Mouse (Mus musculus) limb, embryonic 12.5 days (tissue): ENCODE measurements around the gene Rras. TPM values are rescaled to one million over a fixed set of nuclear protein-coding genes. Genes with fewer than 3 reads are reported as not detected.
A peak's percentile ranks its signal among the peaks of the same experiment; 100 is the strongest.

Experiments used
- ATAC-seq: fragments of 200-750 bp; cut with Nextera tagmentation; 2 replicates; pipeline ENCODE4 v1.8.0; 2017; ENCODE audit warnings: low read depth, moderate TSS enrichment; ENCODE audit not compliant: insufficient number of reproducible peaks, insufficient read depth, low FRiP score, low TSS enrichment
- H3K27ac ChIP-seq: fragments of 300-500 bp; sonication (generic); 2 replicates; pipeline ENCODE4 v1.5.1; 2016; ENCODE audit warnings: mild to moderate bottlenecking, moderate library complexity
- H3K27me3 ChIP-seq: fragments of 300-500 bp; sonication (generic); 2 replicates; pipeline ENCODE4 v1.6.1; 2016; ENCODE audit warnings: mild to moderate bottlenecking, moderate library complexity
- H3K36me3 ChIP-seq: fragments of 300-500 bp; sonication (generic); 2 replicates; pipeline ENCODE4 v1.6.1; 2016; ENCODE audit warnings: mild to moderate bottlenecking, moderate library complexity
- H3K4me1 ChIP-seq: fragments of 300-500 bp; sonication (generic); replicated peaks from 2 replicates; pipeline ENCODE4 v1.6.1; 2016
- H3K4me2 ChIP-seq: fragments of 300-500 bp; sonication (generic); 2 replicates; pipeline ENCODE4 v1.6.1; 2016; ENCODE audit warnings: mild to moderate bottlenecking, moderate library complexity
- H3K4me3 ChIP-seq: fragments of 300-500 bp; sonication (generic); replicated peaks from 2 replicates; pipeline ENCODE4 v1.5.1; 2016; ENCODE audit warnings: mild to moderate bottlenecking
- H3K9ac ChIP-seq: fragments of 300-500 bp; sonication (generic); replicated peaks from 2 replicates; pipeline ENCODE4 v1.6.1; 2016; ENCODE audit warnings: mild to moderate bottlenecking, moderate library complexity
- H3K9me3 ChIP-seq: fragments of 300-500 bp; sonication (generic); 2 replicates; pipeline ENCODE4 v1.6.1; 2016; ENCODE audit warnings: mild to moderate bottlenecking, moderate library complexity
- whole genome bisulfite sequencing: fragments of 180-500 bp; shearing (Covaris S2); methylation state at CpG from one replicate; pipeline ENCODE4 v1.1.7; 2016; 5-methylcytosine and 5-hydroxymethylcytosine counted together
- polyA plus RNA-seq: library from polyadenylated mRNA; unstranded; fragments of >200 nt; fragmentation: Nextera tagmentation; extraction: Ambion mirVana; gene quantifications from 2 replicates; pipeline ENCODE4 v1.2.1, GENCODE M21; 2016

Gene Rras
- polyA plus RNA-seq, 1 experiment from 2014 or later: 20.8 TPM

DNA sequence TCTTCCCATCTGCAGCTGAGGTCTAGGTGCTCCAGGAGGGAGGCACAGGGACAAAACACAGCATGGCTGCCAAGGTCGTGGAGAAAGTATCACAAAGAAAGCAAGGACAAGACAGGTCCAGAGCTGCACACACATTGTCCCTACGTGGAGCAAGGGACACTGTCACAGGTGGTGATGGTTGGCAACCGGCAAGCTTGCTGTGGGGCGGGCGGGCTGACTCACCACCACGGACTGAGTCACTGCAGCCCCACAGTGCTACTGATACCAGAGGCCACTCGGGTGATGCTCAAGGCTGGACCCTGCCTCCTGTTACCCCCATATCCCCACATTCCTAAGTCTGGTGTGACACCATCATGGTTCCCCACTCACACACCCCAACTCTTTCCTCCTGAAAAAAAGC, 15.3 kb upstream of the Rras start:
- Histone ChIP-seq H3K9me3 (no peaks in the 10 kb centered on the region), H3K4me3 (no peak overlapping the region), H3K4me2 (no peak overlapping the region), H3K27ac (no peak overlapping the region), H3K27me3 (no peaks in the 10 kb centered on the region), H3K9ac (no peak overlapping the region), H3K36me3 (peaks cover 83% of the 10 kb centered on the region), H3K4me1 (peaks cover 29% of the 10 kb centered on the region)
- WGBS: 91% methylated on average over 7 of the region's 7 CpGs
- ATAC-seq: no peak

DNA sequence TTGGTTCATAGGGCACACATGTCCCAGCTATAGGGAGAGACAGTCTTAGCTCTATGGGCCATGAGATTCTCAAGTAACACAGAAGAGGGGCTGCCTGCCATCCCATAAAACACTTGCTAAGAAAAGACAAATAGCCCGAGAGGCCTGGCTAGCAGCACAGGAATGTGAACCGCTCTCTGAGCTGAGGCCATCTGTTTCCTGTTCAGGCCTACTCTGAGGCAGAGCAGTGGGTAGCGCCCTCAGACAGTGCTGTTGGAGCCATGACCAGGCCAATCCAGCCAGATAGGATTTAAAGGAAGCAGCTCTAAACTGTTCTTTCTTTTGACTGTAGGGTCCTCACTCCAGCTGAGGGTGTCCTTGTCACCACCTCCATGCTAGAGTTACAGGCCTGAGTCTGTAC, 13.2 kb upstream of the Rras start:
- Histone ChIP-seq H3K4me1 (peaks cover 15% of the 10 kb centered on the region; the same call in 1 of the 2 replicates), H3K27me3 (no peaks in the 10 kb centered on the region), H3K4me3 (no peak overlapping the region), H3K36me3 (peaks cover 100% of the 10 kb centered on the region), H3K9me3 (no peaks in the 10 kb centered on the region), H3K9ac (no peak overlapping the region), H3K4me2 (no peak overlapping the region), H3K27ac (peak overlapping the region; percentile 69)
- 47% methylated on average over 3 of the region's 3 CpGs for WGBS
- ATAC-seq: no peak

DNA sequence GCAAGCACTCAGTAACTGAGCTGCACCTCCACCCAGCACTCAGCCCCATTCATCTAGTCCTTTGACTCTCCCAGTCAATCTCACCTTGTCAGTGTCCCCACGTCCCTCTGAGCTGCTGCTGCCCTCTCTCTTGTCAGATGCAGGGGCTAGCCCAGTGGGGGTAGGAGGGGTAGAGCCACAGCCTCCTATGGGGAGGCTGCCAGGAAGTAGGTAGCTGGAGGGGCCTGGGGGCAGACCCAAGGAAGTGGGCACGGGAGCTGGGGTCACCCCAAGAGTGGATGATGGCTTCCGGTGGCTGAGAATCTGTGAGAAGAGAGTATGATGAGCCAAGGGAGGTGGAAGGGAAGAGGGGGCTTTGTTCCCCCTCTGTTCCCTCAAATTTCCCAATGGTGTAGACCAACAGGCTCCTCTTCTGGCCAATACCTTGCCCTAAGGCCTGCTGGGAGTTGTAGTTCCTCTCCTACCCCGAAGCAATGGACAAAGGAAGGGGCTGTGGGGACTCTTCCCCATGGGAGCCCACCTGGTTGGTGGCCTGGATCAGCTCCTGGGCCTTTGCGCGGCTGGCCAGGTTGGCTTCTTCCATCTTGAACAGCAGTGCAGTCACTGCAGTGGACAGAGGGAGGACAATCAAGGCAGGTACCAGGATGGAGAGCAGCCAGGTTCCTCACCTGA, 12.3 kb upstream of the Rras start:
- H3K27ac ChIP-seq: peak overlapping the region; percentile 66
- H3K4me1 ChIP-seq: peaks cover 10% of the 10 kb centered on the region; the same call in 1 of the 2 replicates
- H3K36me3 ChIP-seq: peaks cover 100% of the 10 kb centered on the region
- H3K4me3 ChIP-seq: no peak overlapping the region
- ATAC-seq: no peak
- 0 out of 2 replicates have a peak overlapping the region, but pooled peaks have one; percentile 34 for H3K9ac ChIP-seq
- no peak overlapping the region for H3K4me2 ChIP-seq
- no peaks in the 10 kb centered on the region for H3K27me3 ChIP-seq
- WGBS: 89% methylated on average over 6 of the region's 6 CpGs
- H3K9me3 ChIP-seq: no peaks in the 10 kb centered on the region

DNA sequence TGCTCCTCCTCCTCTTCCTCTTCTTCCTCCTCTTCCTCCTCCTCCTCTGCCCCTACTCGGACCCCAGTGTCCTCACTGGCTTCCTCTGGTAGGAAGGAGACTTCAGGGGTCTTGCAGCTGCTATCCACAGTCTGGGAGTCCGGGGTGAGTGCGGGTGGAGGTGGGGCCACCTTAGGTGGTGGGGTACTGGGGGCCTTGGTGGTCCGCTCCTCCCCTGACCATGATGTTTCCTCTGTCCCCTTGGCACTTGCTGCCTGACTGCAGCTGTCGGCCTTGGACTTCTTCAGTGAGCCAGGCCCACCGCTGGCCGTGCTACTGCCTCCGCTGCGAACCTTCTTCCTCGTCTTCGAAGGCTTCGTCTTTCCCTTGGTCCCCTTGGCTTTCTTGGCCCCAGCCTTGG, 11.3 kb upstream of the Rras start:
- Histone ChIP-seq H3K9me3 (no peaks in the 10 kb centered on the region), H3K4me2 (no peak overlapping the region), H3K4me3 (no peak overlapping the region), H3K27me3 (no peaks in the 10 kb centered on the region), H3K4me1 (peaks cover 10% of the 10 kb centered on the region; the same call in 1 of the 2 replicates), H3K9ac (no peak overlapping the region), H3K36me3 (peaks cover 100% of the 10 kb centered on the region), H3K27ac (no peak overlapping the region)
- no peak for ATAC-seq
- 98% methylated on average over 12 of the region's 12 CpGs for WGBS

DNA sequence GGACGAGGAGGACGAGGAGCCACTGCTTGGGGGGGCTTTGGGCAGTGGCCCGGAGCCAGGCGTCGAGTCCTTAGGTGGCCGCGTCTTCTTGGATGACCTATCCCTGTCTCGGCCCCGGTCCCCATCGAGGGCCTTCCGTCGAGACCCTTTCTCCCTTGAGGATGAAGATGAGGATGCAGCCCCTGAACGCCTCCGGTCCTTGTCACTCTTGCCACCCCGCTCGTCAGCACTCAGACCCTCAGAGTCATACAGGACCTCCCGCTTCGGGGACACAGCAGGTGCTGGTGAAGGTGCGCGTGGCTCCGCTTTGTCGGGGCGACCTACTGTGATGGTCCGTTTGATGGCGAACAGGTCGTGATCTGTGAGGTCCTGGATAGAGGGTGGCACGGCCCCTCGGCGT, 10.6 kb upstream of the Rras start:
- no peak overlapping the region for H3K9ac ChIP-seq
- H3K4me2 ChIP-seq: no peak overlapping the region
- 96% methylated on average over 29 of the region's 29 CpGs for WGBS
- H3K27ac ChIP-seq: no peak overlapping the region
- no peak for ATAC-seq
- H3K27me3 ChIP-seq: no peaks in the 10 kb centered on the region
- H3K9me3 ChIP-seq: no peaks in the 10 kb centered on the region
- no peak overlapping the region for H3K4me3 ChIP-seq
- peaks cover 100% of the 10 kb centered on the region for H3K36me3 ChIP-seq
- H3K4me1 ChIP-seq: peaks cover 10% of the 10 kb centered on the region; the same call in 1 of the 2 replicates

DNA sequence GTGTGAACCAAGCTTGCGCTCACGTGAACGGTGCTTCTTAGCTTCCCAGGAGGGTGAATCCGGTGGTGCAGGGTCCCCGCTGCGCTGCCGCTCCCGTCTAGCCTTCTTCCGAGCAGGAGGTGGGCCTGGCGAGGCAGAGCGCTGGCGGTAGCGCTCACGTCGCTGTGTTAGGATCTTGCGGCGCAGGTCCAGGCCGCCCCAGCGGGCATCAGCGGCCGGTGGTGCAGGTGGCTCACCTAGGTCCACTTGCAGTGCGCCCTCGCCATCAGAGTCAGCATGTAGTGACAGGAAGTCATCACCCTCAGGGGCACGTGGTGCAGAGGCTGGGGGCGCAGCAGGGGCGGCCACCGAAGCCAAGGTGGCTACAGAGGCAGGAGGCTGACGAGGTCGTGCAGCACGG, 9.9 kb upstream of the Rras start:
- Histone ChIP-seq H3K9me3 (no peaks in the 10 kb centered on the region), H3K9ac (no peak overlapping the region), H3K27ac (no peak overlapping the region), H3K4me2 (no peak overlapping the region), H3K4me3 (no peak overlapping the region), H3K27me3 (no peaks in the 10 kb centered on the region), H3K36me3 (peaks cover 100% of the 10 kb centered on the region), H3K4me1 (peaks cover 10% of the 10 kb centered on the region; the same call in 1 of the 2 replicates)
- ATAC-seq: no peak
- 96% methylated on average over 30 of the region's 30 CpGs for WGBS

DNA sequence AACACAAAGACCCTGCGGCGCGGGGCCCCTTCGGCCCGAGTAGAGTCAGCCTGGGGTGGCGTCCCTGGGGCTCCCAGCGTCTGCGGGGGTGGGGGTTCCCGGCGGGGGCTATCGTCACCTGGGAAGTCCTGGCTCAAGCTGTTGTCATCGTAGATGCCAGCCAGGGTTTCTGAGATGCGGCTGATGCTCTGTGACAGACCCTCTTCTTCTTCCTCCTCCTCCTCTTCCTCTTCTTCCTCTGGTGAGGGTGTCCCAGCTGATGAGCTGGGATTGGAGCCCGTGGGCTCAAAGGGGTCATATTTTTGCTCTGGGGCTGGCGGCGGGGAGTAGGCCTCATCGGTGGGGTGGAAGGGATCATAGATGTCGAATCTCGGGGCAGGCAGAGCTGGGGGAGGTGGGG, 9.3 kb upstream of the Rras start:
- Histone ChIP-seq H3K4me3 (no peak overlapping the region), H3K4me1 (peaks cover 10% of the 10 kb centered on the region; the same call in 1 of the 2 replicates)
- WGBS: 95% methylated on average over 19 of the region's 19 CpGs

DNA sequence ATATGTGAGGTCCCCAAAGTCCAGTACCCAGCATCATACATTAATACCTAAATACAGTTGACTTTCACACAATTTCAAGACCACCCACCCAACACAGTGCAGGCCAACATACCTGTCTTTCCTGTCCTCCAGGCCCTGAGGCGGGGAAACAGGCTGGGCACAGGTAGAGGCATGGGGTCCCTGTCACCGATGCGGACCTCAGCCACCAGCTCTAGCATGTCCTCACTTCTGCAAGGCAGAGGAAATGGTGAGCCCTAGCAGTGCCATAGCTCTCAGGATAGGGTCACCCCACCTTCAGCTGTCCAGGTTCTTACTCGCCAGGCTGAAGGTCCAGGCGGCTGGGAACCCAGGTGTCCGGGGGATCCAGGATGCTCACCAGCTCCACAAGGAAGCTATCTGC, 5.8 kb upstream of the Rras start:
- no peak overlapping the region for H3K9ac ChIP-seq
- no peak for ATAC-seq
- no peak overlapping the region for H3K27ac ChIP-seq
- 92% methylated on average over 6 of the region's 6 CpGs for WGBS
- no peaks in the 10 kb centered on the region for H3K27me3 ChIP-seq
- no peak overlapping the region for H3K4me2 ChIP-seq
- H3K4me1 ChIP-seq: peaks cover 15% of the 10 kb centered on the region
- no peaks in the 10 kb centered on the region for H3K9me3 ChIP-seq
- H3K36me3 ChIP-seq: peaks cover 71% of the 10 kb centered on the region
- no peak overlapping the region for H3K4me3 ChIP-seq

More for the DNA sequence above, 9.3 kb upstream of the Rras start:
- ATAC-seq: no peak
- no peak overlapping the region for H3K4me2 ChIP-seq
- no peaks in the 10 kb centered on the region for H3K9me3 ChIP-seq
- H3K27ac ChIP-seq: no peak overlapping the region
- H3K9ac ChIP-seq: no peak overlapping the region
- peaks cover 100% of the 10 kb centered on the region for H3K36me3 ChIP-seq
- no peaks in the 10 kb centered on the region for H3K27me3 ChIP-seq

DNA sequence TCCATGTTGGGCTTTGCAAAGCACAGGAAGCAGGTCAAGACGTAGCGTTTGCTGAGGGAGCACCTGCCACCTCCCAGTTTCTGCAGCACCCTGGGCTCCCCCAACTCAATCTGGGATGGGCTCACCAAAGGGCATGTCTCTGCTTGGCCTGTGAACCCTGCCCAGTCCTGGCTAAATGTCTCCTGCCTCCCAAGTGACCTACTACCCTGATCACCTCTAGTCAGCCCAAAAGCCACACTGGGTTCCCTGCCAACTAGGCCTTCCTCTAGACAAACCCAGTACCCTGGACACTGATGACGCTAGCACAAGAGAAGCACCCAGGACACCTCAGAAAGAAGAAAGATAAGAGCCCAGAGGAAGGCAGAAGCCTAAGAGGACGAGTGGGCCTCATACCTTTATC, 4.9 kb upstream of the Rras start:
- H3K9me3 ChIP-seq: no peaks in the 10 kb centered on the region
- H3K4me2 ChIP-seq: no peak overlapping the region
- H3K27ac ChIP-seq: no peak overlapping the region
- ATAC-seq: no peak
- H3K4me1 ChIP-seq: peaks cover 17% of the 10 kb centered on the region
- no peaks in the 10 kb centered on the region for H3K27me3 ChIP-seq
- 86% methylated on average over 4 of the region's 4 CpGs for WGBS
- no peak overlapping the region for H3K4me3 ChIP-seq
- H3K36me3 ChIP-seq: peaks cover 62% of the 10 kb centered on the region
- no peak overlapping the region for H3K9ac ChIP-seq

DNA sequence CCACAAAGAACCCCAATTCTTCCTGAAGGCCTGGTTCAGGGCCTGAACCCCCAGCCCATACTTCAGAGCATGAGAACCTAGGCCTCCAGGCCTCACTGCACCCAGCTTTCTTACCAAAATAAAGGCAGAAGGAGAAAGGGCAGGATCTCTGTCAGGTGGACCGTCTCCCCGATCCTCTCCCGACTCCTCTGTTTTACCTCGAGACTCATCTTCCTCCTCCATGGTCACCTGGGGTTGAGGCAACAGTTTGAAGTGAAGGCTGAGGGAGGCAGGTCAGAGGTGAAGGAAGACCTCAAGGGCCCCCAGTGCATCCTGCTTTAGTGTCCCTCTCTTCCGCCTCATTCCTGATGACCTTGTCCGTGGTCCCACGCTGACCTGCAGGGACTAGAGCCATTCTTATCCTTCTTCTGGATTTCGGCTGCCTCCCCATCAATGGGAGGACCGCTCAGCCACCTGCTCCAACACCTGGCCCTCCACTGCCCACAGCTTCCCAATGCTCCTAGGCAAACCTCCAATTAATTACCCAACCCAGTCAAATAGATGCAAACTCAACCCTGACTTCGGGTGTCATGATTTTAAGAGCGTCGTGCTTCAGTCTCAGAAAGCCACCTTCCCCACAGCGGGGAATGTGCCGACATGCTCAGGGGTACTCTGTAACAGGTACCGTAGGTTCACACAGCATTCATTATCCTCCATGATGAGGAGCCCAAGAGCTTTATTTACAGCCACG, 4.2 kb upstream of the Rras start:
- Histone ChIP-seq H3K9me3 (no peaks in the 10 kb centered on the region), H3K9ac (0 out of 2 replicates have a peak overlapping the region, but pooled peaks have one; percentile 12), H3K4me1 (peaks cover 23% of the 10 kb centered on the region), H3K36me3 (peaks cover 55% of the 10 kb centered on the region), H3K4me2 (no peak overlapping the region), H3K27me3 (no peaks in the 10 kb centered on the region), H3K4me3 (no peak overlapping the region), H3K27ac (no peak overlapping the region)
- no peak for ATAC-seq
- 95% methylated on average over 16 of the region's 16 CpGs for WGBS

DNA sequence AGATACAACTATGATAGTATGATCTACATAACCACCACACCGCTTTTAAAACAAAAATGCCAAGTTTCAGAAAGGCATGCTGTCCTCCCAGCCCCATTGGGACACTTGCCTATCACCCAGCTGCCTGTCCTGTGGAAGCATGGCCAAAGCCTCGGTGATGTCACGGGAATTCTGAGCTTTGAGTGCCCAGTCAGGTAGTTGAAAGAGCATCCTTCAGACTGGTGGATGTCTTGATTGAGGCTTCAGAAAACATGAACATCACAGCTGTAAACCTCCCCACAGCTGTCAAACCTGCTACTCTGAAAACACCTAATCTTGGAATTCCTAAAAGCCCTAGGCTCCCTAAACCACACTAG, 3.7 kb upstream of the Rras start:
- peaks cover 27% of the 10 kb centered on the region for H3K4me1 ChIP-seq
- H3K9ac ChIP-seq: no peak overlapping the region
- no peaks in the 10 kb centered on the region for H3K9me3 ChIP-seq
- H3K4me2 ChIP-seq: no peak overlapping the region
- ATAC-seq: no peak
- no peak overlapping the region for H3K27ac ChIP-seq
- H3K4me3 ChIP-seq: no peak overlapping the region; the same call in 1 of the 2 replicates
- H3K36me3 ChIP-seq: peaks cover 50% of the 10 kb centered on the region
- 99% methylated on average over 3 of the region's 3 CpGs for WGBS
- H3K27me3 ChIP-seq: 0 out of 2 replicates have a peak, but pooled peaks cover 3% of the 10 kb centered on the region
